11 mouse cellular contexts compared by ENCODE assay signal in genomic region chr9:37626103-37626567, GRCm38 (mm10). TPM values are rescaled to one million over a fixed set of nuclear protein-coding genes. Genes with fewer than 3 reads are reported as not detected.
A peak's percentile ranks its signal among the peaks of the same experiment; 100 is the strongest.
DNase-seq lines count a peak whose midpoint lies in the region; ATAC-seq lines count a peak whose summit lies in the region.
"Had no signal": no experiment of that assay in that cellular context is flagged by ENCODE, and none has a peak within 500 bp of the region (broad histone marks: within the 10 kb centered on the region; RNA-seq: fewer than 3 reads in every experiment).

No protein-coding gene starts in this region.

- no peaks in the 10 kb centered on the region for H3K36me3 ChIP-seq in neural tube, embryonic 15.5 days
- H3K36me3 ChIP-seq: heart, embryonic 13.5 days had no signal

- peak; percentile 58 for ATAC-seq in neural tube, embryonic 15.5 days (ENCODE audit: low FRiP score)

- peaks cover 22% of the 10 kb centered on the region for H3K4me1 ChIP-seq in neural tube, embryonic 15.5 days

- no peaks in the 10 kb centered on the region for H3K9me3 ChIP-seq in neural tube, embryonic 15.5 days (replicated peaks)
- H3K9me3 ChIP-seq: heart, embryonic 13.5 days had no signal

- 0 out of 2 replicates have a peak overlapping the region, but pooled peaks have one; percentile 1 for H3K9ac ChIP-seq in neural tube, embryonic 15.5 days (replicated peaks)
- H3K9ac ChIP-seq: heart, embryonic 13.5 days; lung, embryonic 14.5 days had no signal

- DNase-seq in cerebellum, adult 9-11 months = peak; percentile 16
- DNase-seq in cerebellum, adult 11 months = no peak
- DNase-seq in lung, postnatal 4 days = peak; percentile 9 to 28
- DNase-seq in lung, adult 18-20 months = no peak
- DNase-seq in kidney, postnatal 4 days = peak; percentile 7 to 22
- DNase-seq in adrenal gland, postnatal 10 days = no peak
- no peak for DNase-seq in gastrocnemius, adult 18-20 months (ENCODE audit: low spot score)

- H3K27me3 ChIP-seq in neural tube, embryonic 15.5 days (replicated peaks) = no peaks in the 10 kb centered on the region
- H3K27me3 ChIP-seq: heart, embryonic 13.5 days had no signal

- no peak overlapping the region for H3K4me3 ChIP-seq in neural tube, embryonic 15.5 days (replicated peaks)
- H3K4me3 ChIP-seq: heart, embryonic 13.5 days had no signal

- 4% methylated on average over 3 of the region's 3 CpGs for WGBS in neural tube, embryonic 15.5 days

- H3K4me2 ChIP-seq in neural tube, embryonic 15.5 days = peak overlapping the region; percentile 43
- H3K4me2 ChIP-seq: heart, embryonic 13.5 days; lung, embryonic 14.5 days had no signal

- peak overlapping the region; percentile 76 for H3K27ac ChIP-seq in neural tube, embryonic 15.5 days (replicated peaks)
- H3K27ac ChIP-seq: heart, embryonic 13.5 days had no signal

RNA-seq across cellular contexts. Expression of gene Spa17, which starts 12.6 kb away (rescaled TPM):
- polyA plus RNA-seq in neural tube, embryonic 15.5 days (2015; fragmentation: Nextera tagmentation; extraction: Ambion mirVana) = 7.4 and 11.0 TPM in 2 replicates
- total RNA-seq in adrenal gland, postnatal 10 days (2021) = 1 to 10 TPM; 3.5 to 3.7 TPM
- 1 to 10 TPM; 2.8 to 3.5 TPM for total RNA-seq in gastrocnemius, adult 18-20 months (2021)

RNA-seq across cellular contexts. Expression of gene Tbrg1, which starts 31.0 kb away (rescaled TPM):
- polyA plus RNA-seq in neural tube, embryonic 15.5 days (2015; fragmentation: Nextera tagmentation; extraction: Ambion mirVana) = 87.5 and 94.9 TPM in 2 replicates
- 10 to 100 TPM; 81.4 to 88.9 TPM for total RNA-seq in adrenal gland, postnatal 10 days (2021)
- total RNA-seq in gastrocnemius, adult 18-20 months (2021) = 10 to 100 TPM; 30.6 to 33.3 TPM

RNA-seq across cellular contexts. Expression of gene Panx3, which starts 42.9 kb away (rescaled TPM):
- 0.47 and 1.1 TPM in 2 replicates for polyA plus RNA-seq in neural tube, embryonic 15.5 days (2015; fragmentation: Nextera tagmentation; extraction: Ambion mirVana)
- total RNA-seq in adrenal gland, postnatal 10 days (2021) = under 1 TPM in 1 of 2 experiments, not detected in 1; 0.99 TPM
- not detected for total RNA-seq in gastrocnemius, adult 18-20 months (2021)
- polyA plus RNA-seq: C2C12; lung, embryonic 14.5 days had no signal

Comparison
In these comparisons a context has a peak if more than half of its experiments do, and no peak if none do; other contexts are left out.
1. DNase-seq: peak in cerebellum, adult 9-11 months (single experiment), lung, postnatal 4 days (2 of 2) and kidney, postnatal 4 days (2 of 2); none in cerebellum, adult 11 months (single experiment), lung, adult 18-20 months (0 of 2), adrenal gland, postnatal 10 days (single experiment) and gastrocnemius, adult 18-20 months (single experiment).